Mouse (Mus musculus) lung, postnatal 0 days (tissue): ENCODE measurements at regions not wholly inside any gene's neighbourhood (a gene's known extent, or its start where the extent isn't known, plus 50 kb on each side); places are given as distances from the start of the nearest gene placed in this dataset.

ENCODE experiments used
- CTCF ChIP-seq: IDR thresholded peaks from 2 replicates; pipeline ENCODE4 v1.5.1; 2016; ENCODE audit warnings: antibody characterized with exemption, mild to moderate bottlenecking
- EP300 ChIP-seq: IDR thresholded peaks from 2 replicates; pipeline ENCODE4 v1.6.1; 2016; ENCODE audit warnings: antibody characterized with exemption, mild to moderate bottlenecking, control low read depth

GRCm38 (mm10) chr2:117405453-117405852 is 62.7 kb upstream of the Rasgrp1 start:
- TF ChIP-seq CTCF: no peak
- no peak for TF ChIP-seq EP300
